8 mouse cellular contexts compared by ENCODE assay signal in the genomic region with DNA sequence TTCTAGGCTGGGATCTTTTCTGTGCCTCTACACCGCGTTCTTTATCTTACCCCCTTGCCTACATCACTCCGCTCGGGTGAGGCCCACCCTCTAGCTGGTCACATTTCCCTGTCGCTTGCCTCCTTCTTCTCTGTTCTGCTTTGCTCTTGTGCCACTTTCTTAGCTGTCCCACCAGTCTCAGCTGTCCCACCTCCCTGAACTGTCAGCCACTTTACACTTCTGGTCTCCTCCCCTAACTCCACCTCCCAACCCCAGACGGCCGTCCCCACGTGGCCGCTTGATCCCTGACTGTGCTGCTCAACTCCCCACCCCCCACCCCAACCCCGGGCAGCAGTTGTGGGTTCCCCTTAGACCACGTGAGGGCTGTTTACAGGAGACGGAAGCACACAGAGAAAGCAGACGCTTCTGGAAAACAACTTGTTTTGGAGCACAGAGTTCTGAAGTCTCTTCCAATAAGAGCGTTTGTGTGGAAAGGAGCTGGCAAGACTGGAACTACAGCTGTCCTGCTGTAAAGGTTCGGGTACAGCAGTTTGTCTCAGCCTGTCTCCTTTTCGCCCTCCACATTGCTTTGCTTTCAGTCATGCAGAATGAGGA. TPM values are rescaled to one million over a fixed set of nuclear protein-coding genes. Genes with fewer than 3 reads are reported as not detected.
DNase-seq lines count a peak whose midpoint lies in the region; ATAC-seq lines count a peak whose summit lies in the region.

A gene (plus strand): TSS at position 330 of the 594 bp plus-strand sequence.

- H3K27me3 ChIP-seq in hindbrain, embryonic 15.5 days, result no peaks in the 10 kb centered on the region

- WGBS in hindbrain, embryonic 15.5 days, result 1% methylated on average over 16 of the region's 16 CpGs

- H3K4me3 ChIP-seq in hindbrain, embryonic 15.5 days, result peak within 1 kb of the TSS; percentile 87

- peaks cover 24% of the 10 kb centered on the region for H3K4me1 ChIP-seq in hindbrain, embryonic 15.5 days (replicated peaks)

- peaks cover 18% of the 10 kb centered on the region for H3K36me3 ChIP-seq in hindbrain, embryonic 15.5 days

- peak within 1 kb of the TSS; percentile 77 for H3K9ac ChIP-seq in hindbrain, embryonic 15.5 days

- peak within 1 kb of the TSS; percentile 92 for H3K27ac ChIP-seq in hindbrain, embryonic 15.5 days (replicated peaks)

- peak; percentile 39 for DNase-seq in WW6 (ENCODE audit: low read depth, low spot score)
- peak; percentile 31 to 52 for DNase-seq in cerebellum, postnatal 36 days
- DNase-seq in gastrocnemius, adult 18-20 months (ENCODE audit: low spot score), result peak; percentile 85
- DNase-seq in left cerebral cortex, adult 11 months (ENCODE audit: low spot score), result peak; percentile 57
- peak; percentile 92 for DNase-seq in lung, postnatal 36 days
- DNase-seq in retina, postnatal 1 day, result peak; percentile 86
- peak; percentile 80 for DNase-seq in thymus, postnatal 4 days

- H3K9me3 ChIP-seq in hindbrain, embryonic 15.5 days, result no peaks in the 10 kb centered on the region

- ATAC-seq in hindbrain, embryonic 15.5 days (ENCODE audit: low FRiP score, low read depth), result peak; percentile 31; the same call in 1 of the 2 replicates

- peak within 1 kb of the TSS; percentile 96 for H3K4me2 ChIP-seq in hindbrain, embryonic 15.5 days

RNA-seq across cellular contexts. Expression of the gene that starts here (rescaled TPM):
- 10 to 100 TPM; 34.9 to 45.5 TPM for total RNA-seq in gastrocnemius, adult 18-20 months (2021)
- polyA plus RNA-seq in hindbrain, embryonic 15.5 days (2015; fragmentation: Nextera tagmentation; extraction: Ambion mirVana), result 3.3 and 3.9 TPM in 2 replicates

Comparison
In these comparisons a context has a peak if more than half of its experiments do, and no peak if none do; other contexts are left out.
1. Peak in every context shown above with its lines: DNase-seq, ATAC-seq, H3K4me3 ChIP-seq and H3K27ac ChIP-seq.
2. DNase-seq: peak in every context shown above with its lines; median percentile 92 in lung, postnatal 36 days; 86 in retina, postnatal 1 day; 85 in gastrocnemius, adult 18-20 months; 80 in thymus, postnatal 4 days; 57 in left cerebral cortex, adult 11 months; 42 in cerebellum, postnatal 36 days; 39 in WW6.